Mouse (Mus musculus): ENCODE data around the gene Gjc3. TPM values are rescaled to one million over a fixed set of nuclear protein-coding genes. Genes with fewer than 3 reads are reported as not detected.

Gjc3 gene
- 0.03 and 0.33 TPM in 2 replicates for polyA plus RNA-seq (2012; rRNA removed)

DNA sequence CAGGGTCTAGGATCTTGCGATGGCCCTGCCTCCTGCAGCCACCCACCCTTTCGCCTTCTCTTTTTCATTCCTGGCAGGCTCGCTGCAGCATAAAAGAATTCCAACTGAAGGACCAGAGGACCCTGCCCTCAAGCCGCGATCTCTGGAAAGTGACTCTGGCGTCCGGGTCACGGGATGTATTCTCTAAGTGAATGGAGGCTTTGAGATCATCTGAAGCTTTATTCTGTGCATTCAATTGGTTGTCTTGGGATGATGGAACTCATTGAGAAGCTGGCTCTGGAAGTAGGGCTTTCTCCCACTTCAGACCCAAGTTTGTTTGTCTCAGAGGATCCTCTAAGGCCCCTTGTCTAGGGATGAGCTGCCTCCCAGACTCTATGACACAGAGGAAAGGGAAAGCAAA is at the start of gene Gjc3:
Gene Gjc3, minus strand, starts transcription at position 154 of the 400 bp plus-strand sequence.
- Histone ChIP-seq H3K4me1 (ENCODE audit: control insufficient read depth, insufficient read depth, low read length) (no peaks in the 10 kb centered on the region), H3K4me3 (replicated peaks; ENCODE audit: extremely low read depth, low read depth, low read length) (no peak within 1 kb of the TSS)
- WGBS, result 79% methylated on average over 8 of the region's 8 CpGs
- DNase-seq, result no peak
- TF ChIP-seq CTCF (IDR thresholded peaks at IDR 0.05; ENCODE audit: insufficient read depth, low read length), result no peak
- TF ChIP-seq POLR2A (IDR thresholded peaks at IDR 0.05; ENCODE audit: borderline replicate concordance, extremely low read depth, low read depth, low read length), result no peak

DNA sequence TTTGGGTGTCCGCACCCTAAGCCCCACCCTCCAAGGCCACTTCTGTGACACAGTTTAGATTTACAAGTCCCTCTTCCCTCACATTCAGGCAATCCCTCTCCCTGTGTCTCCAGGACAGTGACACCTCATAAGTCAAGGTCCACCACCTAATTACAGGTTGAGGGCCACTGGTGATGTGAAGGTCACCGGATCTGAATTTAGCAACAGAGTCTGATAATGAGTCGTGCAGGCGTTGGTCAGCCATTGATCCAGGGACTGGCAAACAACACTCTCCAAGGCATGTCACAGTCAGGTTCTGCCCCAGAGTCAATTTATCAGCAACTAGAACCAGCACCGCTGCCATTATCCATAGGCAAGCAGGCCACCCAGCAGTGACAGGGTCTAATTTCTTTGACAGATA is 49.5 kb upstream of the Gjc3 start:
- WGBS, result 81% methylated on average over 5 of the region's 5 CpGs
- Histone ChIP-seq H3K4me3 (replicated peaks; ENCODE audit: extremely low read depth, low read depth, low read length) (no peak overlapping the region), H3K4me1 (ENCODE audit: control insufficient read depth, insufficient read depth, low read length) (no peaks in the 10 kb centered on the region)
- TF ChIP-seq CTCF (IDR thresholded peaks at IDR 0.05; ENCODE audit: insufficient read depth, low read length) (no peak), POLR2A (IDR thresholded peaks at IDR 0.05; ENCODE audit: borderline replicate concordance, extremely low read depth, low read depth, low read length) (no peak)
- no peak for DNase-seq

DNA sequence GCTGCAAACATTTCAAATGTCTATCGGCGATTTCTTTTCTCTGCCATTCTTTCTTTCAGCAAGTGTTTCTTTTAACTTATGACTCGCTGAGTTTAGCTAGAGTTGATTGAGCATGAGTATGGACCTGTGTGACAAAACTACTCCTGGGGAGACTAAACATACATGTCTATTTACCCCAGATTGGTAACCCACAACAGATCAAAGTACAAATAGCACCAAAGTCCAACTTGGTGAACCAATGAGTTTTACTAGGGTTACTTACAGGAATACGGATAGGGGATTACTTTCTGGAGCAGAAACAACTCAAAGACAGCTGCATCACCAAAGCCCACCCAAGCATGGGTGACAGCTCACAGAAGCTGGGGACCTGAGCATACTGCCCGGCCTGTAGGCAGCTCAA is 46.5 kb upstream of the Gjc3 start:
- TF ChIP-seq POLR2A (IDR thresholded peaks at IDR 0.05; ENCODE audit: borderline replicate concordance, extremely low read depth, low read depth, low read length) (no peak), CTCF (IDR thresholded peaks at IDR 0.05; ENCODE audit: insufficient read depth, low read length) (no peak)
- WGBS, result 87% methylated on average over 5 of the region's 5 CpGs
- no peaks in the 10 kb centered on the region for H3K4me1 ChIP-seq (ENCODE audit: control insufficient read depth, insufficient read depth, low read length)
- DNase-seq, result no peak
- H3K4me3 ChIP-seq (replicated peaks; ENCODE audit: extremely low read depth, low read depth, low read length), result no peak overlapping the region

DNA sequence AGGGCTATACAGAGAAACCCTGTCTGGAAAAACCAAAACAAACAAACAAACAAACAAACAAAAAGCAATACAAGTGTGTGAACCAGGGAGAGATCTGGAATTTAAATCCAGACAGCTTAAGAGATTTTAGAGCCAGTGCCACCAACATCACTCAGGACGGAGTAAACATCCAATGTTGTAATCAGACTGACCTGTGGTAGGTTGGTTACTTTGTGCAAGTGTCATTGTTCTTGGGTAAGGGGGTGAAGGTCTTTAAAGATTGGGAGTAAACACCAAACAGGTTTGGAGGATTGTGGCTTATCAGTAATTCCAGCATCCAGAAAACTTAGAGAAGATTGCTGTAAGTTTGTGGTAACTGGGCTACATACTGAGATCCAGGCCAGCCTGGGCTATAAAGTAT is 23.5 kb upstream of the Gjc3 start:
- Histone ChIP-seq H3K4me1 (ENCODE audit: control insufficient read depth, insufficient read depth, low read length) (no peaks in the 10 kb centered on the region), H3K4me3 (replicated peaks; ENCODE audit: extremely low read depth, low read depth, low read length) (no peak overlapping the region)
- DNase-seq, result no peak
- 73% methylated on average over 1 of the region's 1 CpGs for WGBS
- TF ChIP-seq POLR2A (IDR thresholded peaks at IDR 0.05; ENCODE audit: borderline replicate concordance, extremely low read depth, low read depth, low read length), result no peak
- no peak for TF ChIP-seq CTCF (IDR thresholded peaks at IDR 0.05; ENCODE audit: insufficient read depth, low read length)

DNA sequence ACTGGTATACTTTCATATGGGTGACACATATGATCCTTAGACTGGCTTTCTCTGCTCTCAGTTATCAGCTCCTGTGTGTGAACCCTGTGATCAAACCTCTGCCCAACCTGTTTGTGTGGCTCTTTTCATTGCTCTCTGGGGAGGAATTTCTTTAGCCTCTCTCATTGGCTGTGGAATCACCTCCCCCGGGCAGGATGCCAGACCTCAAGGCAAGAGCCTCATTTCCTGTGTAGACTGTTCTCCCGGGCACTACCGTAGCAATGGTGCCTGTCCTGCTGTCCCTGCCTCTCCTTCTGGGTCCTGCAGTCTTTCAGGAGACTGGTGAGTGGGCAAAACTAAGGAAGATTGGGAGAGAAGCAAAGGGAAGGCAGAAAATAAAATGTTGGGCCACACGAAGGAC is 18.4 kb upstream of the Gjc3 start, which contains the start of gene Azgp1:
Gene Azgp1, plus strand, starts transcription at position 221 of the 400 bp plus-strand sequence.
- WGBS, result 32% methylated on average over 4 of the region's 4 CpGs
- H3K4me3 ChIP-seq (replicated peaks; ENCODE audit: extremely low read depth, low read depth, low read length), result no peak within 1 kb of the TSS
- TF ChIP-seq POLR2A (IDR thresholded peaks at IDR 0.05; ENCODE audit: borderline replicate concordance, extremely low read depth, low read depth, low read length), result no peak
- TF ChIP-seq CTCF (IDR thresholded peaks at IDR 0.05; ENCODE audit: insufficient read depth, low read length), result no peak
- no peaks in the 10 kb centered on the region for H3K4me1 ChIP-seq (ENCODE audit: control insufficient read depth, insufficient read depth, low read length)
- no peak for DNase-seq

DNA sequence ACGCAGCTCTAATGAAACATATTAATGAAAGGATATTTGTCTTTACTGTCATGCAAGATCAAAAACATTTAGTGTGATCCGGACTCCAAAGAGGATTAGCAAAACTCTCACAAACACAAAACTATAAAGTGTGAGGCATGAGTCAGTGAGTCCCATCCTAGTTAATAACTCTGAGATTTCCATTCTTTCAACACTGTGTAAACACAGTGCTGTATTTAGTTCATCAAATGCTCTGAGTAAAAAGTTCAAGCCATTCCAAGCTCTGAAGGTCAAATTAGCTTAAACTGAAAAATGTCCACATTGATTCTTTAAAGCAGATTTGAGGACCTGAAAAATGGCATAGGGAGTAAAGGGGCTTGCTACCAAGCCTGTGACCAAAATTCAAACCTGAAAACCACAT is 16.2 kb upstream of the Gjc3 start:
- no peaks in the 10 kb centered on the region for H3K4me1 ChIP-seq (ENCODE audit: control insufficient read depth, insufficient read depth, low read length)
- 68% methylated on average over 2 of the region's 2 CpGs for WGBS
- H3K4me3 ChIP-seq (replicated peaks; ENCODE audit: extremely low read depth, low read depth, low read length), result no peak overlapping the region
- no peak for DNase-seq
- no peak for TF ChIP-seq POLR2A (IDR thresholded peaks at IDR 0.05; ENCODE audit: borderline replicate concordance, extremely low read depth, low read depth, low read length)
- no peak for TF ChIP-seq CTCF (IDR thresholded peaks at IDR 0.05; ENCODE audit: insufficient read depth, low read length)

DNA sequence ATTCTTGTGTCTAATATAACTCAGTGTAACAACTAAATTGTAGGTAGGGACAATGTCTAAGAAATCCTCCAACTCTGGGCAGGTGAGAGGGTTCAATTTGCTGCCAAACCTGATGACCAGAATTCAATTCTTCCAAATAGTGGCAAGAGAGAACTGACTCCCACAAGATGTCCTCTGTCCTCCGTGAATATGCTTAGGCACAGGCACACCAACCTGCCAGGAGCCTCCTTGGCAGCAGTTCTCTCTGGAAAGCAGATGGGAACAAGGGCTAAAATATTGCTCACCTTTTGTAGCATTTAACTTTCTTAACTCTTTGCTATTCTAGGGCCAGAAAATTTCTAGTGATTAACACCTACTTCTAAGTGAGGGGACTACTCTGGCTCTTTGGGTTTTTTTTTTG is 14.4 kb upstream of the Gjc3 start:
- no peak for TF ChIP-seq CTCF (IDR thresholded peaks at IDR 0.05; ENCODE audit: insufficient read depth, low read length)
- no peak for TF ChIP-seq POLR2A (IDR thresholded peaks at IDR 0.05; ENCODE audit: borderline replicate concordance, extremely low read depth, low read depth, low read length)
- 24% methylated on average over 1 of the region's 1 CpGs for WGBS

DNA sequence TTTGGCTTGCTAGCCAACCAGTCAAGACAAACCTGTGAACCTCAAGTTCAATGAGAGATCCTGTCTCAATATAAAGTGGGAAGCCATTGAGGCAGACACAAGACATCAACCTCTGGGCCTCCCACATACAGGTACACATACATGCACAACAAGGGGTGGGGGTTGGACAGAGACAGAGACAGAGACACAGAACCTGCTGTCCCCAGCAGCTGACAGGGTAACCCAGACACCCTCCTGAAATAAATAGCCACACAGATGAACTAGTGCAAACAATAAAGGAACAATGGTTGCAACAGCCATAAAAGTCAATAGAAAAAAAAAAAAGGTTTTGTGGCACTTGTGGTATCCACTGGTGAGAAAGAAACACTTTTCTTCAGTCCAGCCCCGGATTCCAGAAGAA is 12.5 kb upstream of the Gjc3 start:
- H3K4me3 ChIP-seq (replicated peaks; ENCODE audit: extremely low read depth, low read depth, low read length), result no peak overlapping the region
- no peak for DNase-seq
- TF ChIP-seq CTCF (IDR thresholded peaks at IDR 0.05; ENCODE audit: insufficient read depth, low read length) (no peak), POLR2A (IDR thresholded peaks at IDR 0.05; ENCODE audit: borderline replicate concordance, extremely low read depth, low read depth, low read length) (no peak)
- H3K4me1 ChIP-seq (ENCODE audit: control insufficient read depth, insufficient read depth, low read length), result no peaks in the 10 kb centered on the region
- WGBS, result 36% methylated on average over 1 of the region's 1 CpGs

More for the DNA sequence above, 14.4 kb upstream of the Gjc3 start:
- H3K4me3 ChIP-seq (replicated peaks; ENCODE audit: extremely low read depth, low read depth, low read length), result no peak overlapping the region
- no peak for DNase-seq
- H3K4me1 ChIP-seq (ENCODE audit: control insufficient read depth, insufficient read depth, low read length), result no peaks in the 10 kb centered on the region

DNA sequence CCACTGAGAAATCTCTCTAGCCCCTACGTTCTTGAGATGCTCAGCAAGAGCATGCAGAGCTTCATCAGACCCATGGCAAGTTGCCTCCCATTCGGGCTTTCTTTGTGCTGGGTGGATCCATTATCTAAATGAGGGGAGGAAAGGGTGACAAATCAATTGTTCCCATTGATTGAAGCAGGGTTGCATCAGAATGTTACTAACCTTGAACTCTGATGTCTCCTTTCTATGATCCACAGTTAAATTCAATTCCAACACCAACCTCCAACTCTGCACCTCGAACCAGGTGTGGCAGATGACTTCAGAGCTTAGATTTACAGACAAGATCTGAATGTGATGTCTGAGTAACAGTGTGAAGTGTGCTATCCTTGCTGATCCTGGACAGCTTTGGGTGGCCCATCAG is 11.8 kb upstream of the Gjc3 start:
- TF ChIP-seq CTCF (IDR thresholded peaks at IDR 0.05; ENCODE audit: insufficient read depth, low read length) (no peak), POLR2A (IDR thresholded peaks at IDR 0.05; ENCODE audit: borderline replicate concordance, extremely low read depth, low read depth, low read length) (no peak)
- WGBS, result 56% methylated on average over 3 of the region's 3 CpGs
- no peak for DNase-seq
- H3K4me1 ChIP-seq (ENCODE audit: control insufficient read depth, insufficient read depth, low read length), result no peaks in the 10 kb centered on the region
- no peak overlapping the region for H3K4me3 ChIP-seq (replicated peaks; ENCODE audit: extremely low read depth, low read depth, low read length)

DNA sequence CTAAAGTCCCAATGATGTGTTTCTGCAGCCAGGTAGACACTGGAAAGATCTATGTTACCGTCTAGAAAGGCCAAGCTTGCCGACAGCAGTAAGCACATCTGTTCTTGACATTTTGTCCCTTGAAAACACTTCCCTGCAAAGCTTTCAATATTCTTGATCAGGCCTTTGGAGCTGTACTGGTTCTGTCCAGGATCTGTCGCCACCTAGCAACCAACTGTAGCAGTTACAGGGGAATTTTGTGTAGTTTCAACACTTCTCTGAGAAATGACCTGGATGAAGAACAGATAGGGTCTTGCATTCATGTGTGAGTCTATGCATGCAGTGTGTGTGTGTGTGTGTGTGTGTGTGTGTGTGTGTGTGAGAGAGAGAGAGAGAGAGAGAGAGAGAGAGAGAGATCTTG is 10.8 kb upstream of the Gjc3 start:
- H3K4me1 ChIP-seq (ENCODE audit: control insufficient read depth, insufficient read depth, low read length), result no peaks in the 10 kb centered on the region
- WGBS, result 45% methylated on average over 3 of the region's 3 CpGs
- no peak for DNase-seq
- no peak overlapping the region for H3K4me3 ChIP-seq (replicated peaks; ENCODE audit: extremely low read depth, low read depth, low read length)
- TF ChIP-seq CTCF (IDR thresholded peaks at IDR 0.05; ENCODE audit: insufficient read depth, low read length) (0 out of 2 replicates have a peak, but pooled peaks have one; percentile 6), POLR2A (IDR thresholded peaks at IDR 0.05; ENCODE audit: borderline replicate concordance, extremely low read depth, low read depth, low read length) (no peak)
